Mouse (Mus musculus): ENCODE data around the gene Capns2.
"Not testable (repeated sequence)": the region's sequence is repeated elsewhere in the genome, so short reads cannot be mapped to it uniquely, and the experiment has no call there.

Capns2 gene

GRCm38 (mm10) chr8:92901107-92901506 lies at the start of gene Capns2:
Gene Capns2, plus strand, starts transcription at chr8:92901407.
- no peak for DNase-seq (ENCODE audit: low read depth, low spot score)

DNA sequence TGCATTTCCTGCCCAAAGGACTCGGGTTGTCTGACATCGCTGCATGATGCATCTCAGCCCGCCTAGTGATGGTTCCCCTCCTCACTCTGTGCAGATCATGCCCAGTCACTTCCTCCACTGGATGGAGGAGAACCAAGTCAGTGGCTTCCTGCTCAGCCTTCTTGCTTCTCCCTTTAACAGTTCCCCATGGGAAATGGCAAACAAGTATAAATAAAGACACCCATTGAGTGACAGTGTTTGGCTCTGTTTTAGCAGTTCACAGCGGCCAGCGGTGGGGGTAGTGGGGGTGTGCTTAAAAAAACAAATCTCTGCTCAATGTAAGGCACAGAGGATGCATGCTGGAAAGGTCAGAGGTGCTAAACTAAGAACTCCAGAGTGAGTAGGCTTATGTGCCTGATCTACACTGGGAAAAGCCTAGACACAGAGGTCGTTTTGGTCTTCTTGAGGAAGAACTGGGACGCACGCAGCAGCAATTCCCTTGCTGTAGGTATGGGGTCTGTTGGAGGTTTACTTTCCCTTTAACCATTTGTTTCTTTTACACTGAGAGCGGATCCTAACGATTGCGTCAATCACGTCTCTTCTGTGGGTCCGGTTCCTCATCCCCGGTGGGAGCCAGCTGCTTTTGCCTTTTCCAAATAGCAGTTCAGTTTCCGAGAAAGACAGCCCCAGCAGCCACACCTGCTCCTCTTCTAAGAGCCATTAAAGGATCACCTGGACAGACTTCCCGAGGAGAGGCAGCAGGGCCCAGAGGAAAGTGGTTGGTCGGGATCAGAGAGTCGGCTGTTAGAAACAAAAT lies 47.8 kb upstream of the Capns2 start:
- DNase-seq (ENCODE audit: low read depth, low spot score): no peak

- DNase-seq (ENCODE audit: low read depth, low spot score): no peak
Observed at GRCm38 (mm10) chr8:92854673-92855072, 46.5 kb upstream of the Capns2 start.

- DNase-seq (ENCODE audit: low read depth, low spot score): peak; percentile 3
Observed at GRCm38 (mm10) chr8:92855171-92855894, 45.9 kb upstream of the Capns2 start, which contains the start of gene Lpcat2. Gene Lpcat2, plus strand, starts transcription at chr8:92855339.

DNA sequence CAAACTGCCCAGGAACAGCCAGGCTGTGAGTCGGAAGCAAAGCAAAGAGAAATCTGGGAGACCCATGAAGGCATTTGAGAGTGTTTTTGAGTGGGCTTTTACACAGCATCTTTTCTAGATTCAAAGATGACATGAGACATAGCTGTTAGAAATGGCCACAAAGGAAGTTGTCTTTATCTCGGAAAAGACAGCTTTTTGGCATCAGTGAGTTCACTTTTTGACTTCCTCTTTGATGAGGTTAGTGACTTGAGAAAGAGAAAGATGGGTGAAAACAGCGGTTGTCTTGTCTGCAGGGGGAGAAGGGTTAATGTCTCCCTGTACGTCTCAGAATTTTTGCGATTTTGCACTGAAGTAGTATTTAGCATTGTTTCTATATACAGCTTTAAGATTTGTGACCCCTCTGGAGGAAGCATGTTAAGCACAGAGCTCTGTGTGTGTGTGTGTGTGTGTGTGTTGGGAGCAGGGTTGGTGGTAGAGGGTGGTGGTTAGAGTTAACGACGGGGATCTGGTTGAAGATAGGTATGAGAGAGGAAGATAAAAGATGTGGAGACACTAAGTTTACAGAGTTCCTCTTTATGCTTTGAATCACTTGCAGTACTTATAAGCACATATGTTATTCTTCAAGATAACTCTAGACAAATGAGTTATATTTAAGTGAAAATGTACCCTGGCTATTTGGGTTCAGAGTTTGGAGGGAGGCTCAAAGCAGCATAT lies 44.8 kb upstream of the Capns2 start:
- no peak for DNase-seq (ENCODE audit: low read depth, low spot score)

DNA sequence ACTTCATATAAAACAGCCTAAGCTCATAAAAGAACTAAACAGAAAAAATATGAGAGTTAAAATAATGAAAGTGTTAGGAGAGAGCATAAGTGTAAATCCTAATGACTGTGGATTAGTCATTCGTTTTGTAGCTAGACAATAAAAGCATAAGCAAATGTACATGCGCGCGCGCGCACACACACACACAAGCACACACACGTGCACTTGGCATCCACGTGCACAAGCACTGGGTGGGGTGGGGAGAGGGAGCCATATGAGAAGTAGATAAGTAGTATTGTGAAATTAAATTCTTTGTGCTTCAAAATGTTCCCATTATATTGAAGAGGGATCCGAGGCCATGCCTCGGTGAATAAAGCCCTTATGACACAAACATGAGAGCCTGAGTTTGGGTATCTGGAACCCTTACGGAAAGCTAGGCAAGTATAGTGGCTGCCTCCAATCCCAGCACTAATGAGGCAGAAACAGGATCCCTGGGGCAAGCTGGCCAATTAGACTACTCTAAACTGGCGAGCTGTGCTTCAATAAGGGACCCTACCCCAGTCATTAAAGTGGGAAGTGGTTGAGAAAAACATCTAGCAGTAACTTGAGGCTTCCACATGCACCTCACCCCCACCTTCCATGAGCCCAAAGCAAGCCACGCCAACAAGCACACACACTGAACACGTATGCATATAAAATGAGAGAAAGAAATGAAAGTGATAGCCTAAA lies 42.6 kb upstream of the Capns2 start:
- DNase-seq (ENCODE audit: low read depth, low spot score): no peak

GRCm38 (mm10) chr8:92861977-92862376 lies 39.2 kb upstream of the Capns2 start:
- no peak for DNase-seq (ENCODE audit: low read depth, low spot score)

DNA sequence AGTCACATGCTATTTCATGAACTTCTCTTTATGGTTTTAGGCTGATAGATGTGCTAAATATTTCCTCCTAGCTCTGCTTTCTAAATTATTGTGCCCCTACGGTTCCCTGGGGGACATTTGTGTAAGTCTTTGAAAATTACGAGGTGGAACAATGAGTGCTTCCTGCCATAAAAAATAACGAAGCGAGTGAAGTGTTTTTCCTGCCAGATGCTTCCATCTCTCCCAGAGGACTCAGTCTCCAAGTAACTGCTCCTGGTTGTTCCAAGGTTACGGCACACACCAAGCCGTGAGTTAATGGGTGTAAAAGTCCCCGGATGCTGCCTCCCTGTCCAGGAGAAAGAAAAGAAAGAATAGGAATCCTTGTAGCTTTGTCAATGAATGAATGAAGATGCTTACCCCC lies 30.9 kb upstream of the Capns2 start:
- no peak for DNase-seq (ENCODE audit: low read depth, low spot score)

DNA sequence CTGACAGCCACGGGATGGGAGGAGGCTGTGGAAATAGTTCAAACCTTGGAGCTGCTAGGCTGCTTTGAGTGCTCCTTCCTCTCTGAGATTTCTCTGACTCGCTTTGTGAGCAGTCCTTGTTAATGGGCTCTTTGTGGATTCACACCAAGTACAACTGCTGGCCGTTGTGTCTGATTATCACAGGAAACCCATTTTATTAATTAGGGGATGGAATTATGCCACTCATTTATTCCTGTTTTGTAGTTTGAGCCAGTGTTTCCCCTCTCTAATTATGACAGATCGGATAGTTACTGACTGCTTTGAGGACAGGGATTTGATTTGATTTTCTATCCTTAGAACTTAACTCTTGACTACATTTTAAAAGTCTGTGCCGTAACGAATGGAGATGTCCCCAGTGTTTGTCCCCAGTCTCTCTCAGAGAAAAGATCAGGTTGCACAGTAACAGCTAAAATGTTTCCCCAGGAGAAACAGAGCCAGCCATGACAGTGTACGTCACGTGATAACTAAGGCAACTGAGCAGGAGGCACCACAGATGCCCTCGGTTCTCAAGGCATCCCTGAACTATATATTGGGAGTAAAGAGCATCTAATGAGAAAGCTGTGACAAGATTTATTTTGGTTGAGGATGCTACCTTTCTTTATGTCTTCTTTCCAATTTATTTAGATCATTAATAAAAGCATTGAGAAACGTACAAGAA lies 29.0 kb upstream of the Capns2 start:
- no peak for DNase-seq (ENCODE audit: low read depth, low spot score)

DNA sequence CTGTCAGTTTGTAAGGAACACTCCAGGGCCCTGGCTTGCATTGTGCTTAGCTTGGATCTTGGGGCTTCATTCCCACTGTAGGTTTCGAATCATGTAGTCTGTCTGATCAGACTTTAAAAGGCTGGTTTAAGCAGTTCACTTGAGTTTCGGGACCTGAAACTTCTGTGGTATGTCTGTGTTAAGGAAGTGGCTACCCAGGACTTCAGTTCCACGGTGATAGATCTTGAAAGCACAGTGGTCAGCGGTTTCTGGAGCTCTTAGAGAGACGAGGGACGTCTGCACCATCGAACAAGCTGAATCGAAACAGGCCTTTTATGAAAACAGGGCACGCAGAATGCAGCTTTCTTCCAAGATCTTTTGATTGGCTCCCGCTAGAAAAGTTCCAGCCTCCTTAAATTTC lies 25.4 kb upstream of the Capns2 start:
- DNase-seq (ENCODE audit: low read depth, low spot score): no peak

DNA sequence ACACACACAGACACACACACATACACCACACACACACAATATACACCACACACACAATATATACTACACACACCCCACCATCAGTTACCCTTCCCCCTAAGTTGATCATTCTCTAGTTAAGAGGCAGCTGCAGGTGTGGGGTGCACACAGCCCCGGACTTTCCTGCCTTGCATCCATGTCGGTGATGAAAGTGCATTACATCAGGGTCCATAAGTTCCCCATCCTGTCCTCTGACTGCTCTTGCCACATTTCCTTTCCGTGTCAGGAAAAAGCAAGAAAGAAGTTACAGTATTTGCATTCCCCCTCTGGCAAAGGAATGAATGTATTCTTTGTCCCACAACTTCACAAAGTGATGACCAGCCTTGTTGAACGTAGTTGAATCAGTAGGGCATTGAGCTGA lies 20.0 kb upstream of the Capns2 start:
- no peak for DNase-seq (ENCODE audit: low read depth, low spot score)

DNA sequence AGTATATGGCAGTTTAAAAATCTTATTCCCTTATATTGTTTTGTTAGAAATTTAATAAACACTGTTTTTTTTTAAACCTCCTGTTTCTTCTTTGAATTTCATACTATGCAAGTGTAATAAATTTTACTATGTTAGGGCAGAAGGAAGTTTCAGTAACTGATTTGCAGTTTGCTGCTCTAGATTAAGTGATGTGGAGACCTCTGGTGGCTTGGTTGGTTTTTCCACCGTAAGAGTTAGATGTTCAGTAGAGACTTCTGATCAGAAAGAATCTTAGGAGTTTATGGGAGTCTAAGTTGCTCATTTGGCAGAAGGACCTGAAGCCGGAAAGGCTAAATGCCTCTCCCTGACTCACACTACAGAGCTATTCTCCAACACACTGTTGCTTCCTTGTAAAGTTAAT lies 17.4 kb upstream of the Capns2 start:
- DNase-seq (ENCODE audit: low read depth, low spot score): no peak

DNA sequence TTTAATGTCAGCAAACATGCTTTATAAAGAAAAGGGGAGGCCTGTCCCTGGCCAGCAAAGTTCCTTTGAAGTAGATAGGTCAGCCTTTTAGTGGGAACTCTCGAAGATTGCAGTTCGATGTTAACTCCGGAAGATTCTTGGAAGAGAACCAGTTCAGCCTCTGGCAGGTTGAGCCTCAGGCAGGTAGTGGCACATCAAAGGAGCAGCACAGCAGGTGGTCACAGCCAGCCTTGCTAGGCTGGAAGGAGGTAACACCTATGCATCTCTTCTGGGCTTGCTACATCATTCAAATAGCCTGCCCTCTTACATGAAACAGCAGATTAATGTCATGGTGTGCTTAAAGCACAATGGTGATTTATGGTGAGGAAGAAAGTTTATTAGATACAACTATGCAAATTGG lies 9.0 kb upstream of the Capns2 start:
- not testable (repeated sequence) for DNase-seq (ENCODE audit: low read depth, low spot score)

- DNase-seq (ENCODE audit: low read depth, low spot score): no peak
Observed at GRCm38 (mm10) chr8:92893870-92894269, 7.3 kb upstream of the Capns2 start.

GRCm38 (mm10) chr8:92895053-92895452 lies 6.2 kb upstream of the Capns2 start:
- no peak for DNase-seq (ENCODE audit: low read depth, low spot score)

DNA sequence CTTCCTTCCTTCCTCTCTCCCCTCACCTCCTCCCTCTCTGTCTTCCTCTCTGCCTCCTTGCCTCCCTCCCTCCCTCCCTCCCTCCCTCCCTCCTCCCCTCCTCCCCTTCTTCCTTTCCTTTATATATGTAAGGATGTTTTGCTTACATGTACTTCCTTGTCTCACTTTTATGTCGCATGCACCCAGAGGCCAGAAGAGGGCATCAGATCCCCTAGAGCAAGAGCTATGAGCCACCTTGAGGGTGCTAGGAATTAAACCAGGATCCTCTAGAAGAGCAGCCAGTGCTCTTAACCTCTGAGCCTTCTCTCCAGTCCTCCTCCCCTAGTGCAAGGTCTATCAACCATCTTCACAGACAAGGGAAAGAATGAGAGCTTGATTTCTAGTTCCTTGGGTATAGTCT lies 5.2 kb upstream of the Capns2 start:
- DNase-seq (ENCODE audit: low read depth, low spot score): no peak

- DNase-seq (ENCODE audit: low read depth, low spot score): no peak
Observed at GRCm38 (mm10) chr8:92896611-92897010, 4.6 kb upstream of the Capns2 start.

GRCm38 (mm10) chr8:92897794-92898193 lies 3.4 kb upstream of the Capns2 start:
- no peak for DNase-seq (ENCODE audit: low read depth, low spot score)

GRCm38 (mm10) chr8:92899590-92899989 lies 1.6 kb upstream of the Capns2 start:
- no peak for DNase-seq (ENCODE audit: low read depth, low spot score)

DNA sequence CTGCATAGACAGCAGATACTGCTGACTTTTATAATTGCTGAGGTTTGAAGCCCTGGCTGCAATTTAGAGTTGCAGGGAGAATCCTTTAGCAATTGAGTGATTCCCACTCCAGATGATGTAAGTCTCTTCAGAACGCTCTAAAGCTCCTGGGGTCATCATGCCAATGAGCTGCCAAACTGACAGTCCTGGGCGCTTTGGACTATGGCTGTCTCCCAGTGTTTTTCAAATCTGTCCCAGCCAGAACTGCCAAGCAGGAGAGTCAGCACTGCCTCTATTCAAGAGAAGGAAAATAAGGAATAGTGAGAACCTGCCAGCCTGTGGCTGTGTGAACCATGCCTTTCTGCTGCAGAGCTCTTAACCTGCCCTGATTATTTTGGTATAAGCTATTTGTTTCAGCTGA lies 1.8 kb downstream of the Capns2 start:
- DNase-seq (ENCODE audit: low read depth, low spot score): no peak

DNA sequence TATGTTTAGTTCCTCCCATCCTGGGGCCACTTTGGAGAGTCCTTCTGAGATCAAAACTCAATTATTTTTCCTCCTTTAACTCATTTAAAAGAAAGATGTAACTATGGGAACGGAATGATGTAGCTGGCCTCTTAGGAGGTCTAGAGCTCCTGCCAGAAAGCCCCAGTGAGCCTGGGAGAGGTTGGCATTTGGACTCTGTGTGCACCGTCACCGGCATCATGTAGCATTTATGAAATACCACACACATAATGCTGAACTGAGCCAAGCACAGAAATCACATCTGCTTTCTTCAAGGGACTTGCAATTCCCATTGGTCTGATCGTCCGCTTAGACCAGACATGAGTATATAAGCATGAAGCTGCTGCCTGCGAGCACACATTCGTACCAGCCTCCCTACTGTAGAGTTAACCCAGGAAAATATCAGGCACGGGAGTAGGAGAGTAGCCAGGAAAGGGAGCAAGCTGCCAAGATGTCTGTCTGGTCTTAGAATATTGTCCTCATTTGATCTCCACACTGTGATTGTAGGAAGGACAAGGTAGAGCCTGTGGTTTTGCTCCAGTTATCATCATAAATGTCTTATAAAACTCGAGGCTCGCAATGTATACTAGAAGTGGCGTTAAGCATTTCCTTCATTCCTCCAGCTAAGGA lies 2.4 kb downstream of the Capns2 start:
- DNase-seq (ENCODE audit: low read depth, low spot score): no peak

All from c-Kit-negative CD71-positive TER-119-positive erythroid progenitor cells, embryonic 14.5 days (primary cell).